Mouse (Mus musculus) thymus, adult 2 months (tissue): ENCODE measurements around the gene Plcd3.

Experiments used
- CTCF ChIP-seq: fragments of 200-500 bp; IDR thresholded peaks from 2 replicates; pipeline ENCODE4 v1.5.1; 2012; ENCODE audit warnings: mild to moderate bottlenecking, control low read depth, low read length, moderate library complexity, borderline replicate concordance; ENCODE audit not compliant: control insufficient read depth, poor library complexity, insufficient read depth; ENCODE audit errors: extremely low read depth
- POLR2A ChIP-seq: fragments of 200-500 bp; IDR thresholded peaks from 2 replicates; pipeline ENCODE4 v1.6.1; 2012; ENCODE audit warnings: mild to moderate bottlenecking, low read length, control low read depth, moderate library complexity; ENCODE audit not compliant: control insufficient read depth, poor library complexity, insufficient read depth; ENCODE audit errors: extremely low read depth

- TF ChIP-seq CTCF (no peak), POLR2A (no peak)
These were observed 4.4 kb upstream of the Plcd3 start for GRCm38 (mm10) chr11:103105810-103106209.
